ENCODE assay signal across 9 mouse cellular contexts in genomic region chr11:115808696-115809310, GRCm38 (mm10). TPM values are rescaled to one million over a fixed set of nuclear protein-coding genes. Genes with fewer than 3 reads are reported as not detected.
DNase-seq lines count a peak whose midpoint lies in the region; ATAC-seq and TF ChIP-seq lines count a peak whose summit lies in the region.
"Had no signal": no experiment of that assay in that cellular context is flagged by ENCODE, and none has a peak within 500 bp of the region (broad histone marks: within the 10 kb centered on the region; RNA-seq: fewer than 3 reads in every experiment).

No protein-coding gene starts in this region.

- peak overlapping the region; percentile 97 for H3K4me2 ChIP-seq in limb, embryonic 14.5 days (replicated peaks; ENCODE audit: low read depth, low read length, severe bottlenecking)
- H3K4me2 ChIP-seq in neural tube, embryonic 13.5 days: peak overlapping the region; percentile 75

- no peaks in the 10 kb centered on the region for H3K9me3 ChIP-seq in E14TG2a.4 (ENCODE audit: low read length)
- no peaks in the 10 kb centered on the region for H3K9me3 ChIP-seq in limb, embryonic 14.5 days (ENCODE audit: control insufficient read depth, low read length)
- no peaks in the 10 kb centered on the region for H3K9me3 ChIP-seq in neural tube, embryonic 13.5 days

- no peak for ATAC-seq in limb, embryonic 14.5 days (ENCODE audit: low FRiP score, low read depth)
- ATAC-seq in neural tube, embryonic 13.5 days (ENCODE audit: low read depth): peak; percentile 15; the same call in 1 of the 2 replicates

- no peak for TF ChIP-seq CTCF in E14TG2a.4 (conservative IDR thresholded peaks at IDR 0.05; ENCODE audit: low read length)

- H3K27ac ChIP-seq in limb, embryonic 14.5 days (replicated peaks; ENCODE audit: low read depth, low read length): peak overlapping the region; percentile 48
- H3K27ac ChIP-seq in neural tube, embryonic 13.5 days (replicated peaks): peak overlapping the region; percentile 86

- peaks cover 40% of the 10 kb centered on the region for H3K36me3 ChIP-seq in E14TG2a.4 (ENCODE audit: insufficient read depth, low read length)
- H3K36me3 ChIP-seq in limb, embryonic 14.5 days (ENCODE audit: control insufficient read depth, insufficient read depth, low read length): peaks cover 59% of the 10 kb centered on the region
- H3K36me3 ChIP-seq in neural tube, embryonic 13.5 days: peaks cover 39% of the 10 kb centered on the region

- H3K4me1 ChIP-seq in E14TG2a.4 (replicated peaks; ENCODE audit: low read depth, low read length): peaks cover 71% of the 10 kb centered on the region
- H3K4me1 ChIP-seq in limb, embryonic 14.5 days (ENCODE audit: control insufficient read depth, insufficient read depth, low read length): peaks cover 46% of the 10 kb centered on the region
- peaks cover 71% of the 10 kb centered on the region for H3K4me1 ChIP-seq in neural tube, embryonic 13.5 days (replicated peaks)

- peaks cover 20% of the 10 kb centered on the region for H3K27me3 ChIP-seq in E14TG2a.4 (ENCODE audit: insufficient read depth, low read length)
- H3K27me3 ChIP-seq in limb, embryonic 14.5 days (ENCODE audit: control insufficient read depth, insufficient read depth, low read length): no peaks in the 10 kb centered on the region
- H3K27me3 ChIP-seq in neural tube, embryonic 13.5 days: no peaks in the 10 kb centered on the region

- WGBS in limb, embryonic 14.5 days: 22% methylated on average over 10 of the region's 10 CpGs
- 37% methylated on average over 10 of the region's 10 CpGs for WGBS in neural tube, embryonic 13.5 days

- peak; percentile 55 to 70 for DNase-seq in adrenal gland, postnatal 36 days
- DNase-seq in heart, postnatal 14 days: peak; percentile 69 to 75
- peak; percentile 76 for DNase-seq in limb, embryonic 14.5 days (ENCODE audit: low spot score)
- DNase-seq in cerebellum, adult 11 months: no peak
- no peak for DNase-seq in urinary bladder, adult 2 months (ENCODE audit: low spot score)
- no peak for DNase-seq in T-cell, adult 2 months (ENCODE audit: low spot score)

- H3K9ac ChIP-seq in limb, embryonic 14.5 days (ENCODE audit: low read depth, low read length, severe bottlenecking): peak overlapping the region; percentile 36
- H3K9ac ChIP-seq in neural tube, embryonic 13.5 days: peak overlapping the region; percentile 95

- no peak for TF ChIP-seq POLR2A in limb, embryonic 14.5 days (IDR thresholded peaks at IDR 0.05; ENCODE audit: borderline replicate concordance, extremely low read depth, insufficient read depth, insufficient read length)

- intact Hi-C loops in heart, postnatal 14 days (cut with DNase I): no loop called here

- H3K4me3 ChIP-seq in E14TG2a.4 (replicated peaks; ENCODE audit: low read length): peak overlapping the region; percentile 43; the same call in 1 of the 2 replicates
- H3K4me3 ChIP-seq in limb, embryonic 14.5 days (replicated peaks; ENCODE audit: low read length): peak overlapping the region; percentile 14
- peak overlapping the region; percentile 96; the same call in 1 of the 2 replicates for H3K4me3 ChIP-seq in neural tube, embryonic 13.5 days

RNA-seq across cellular contexts. Expression of gene Caskin2, which starts 4.6 kb away (rescaled TPM):
- 10 to 100 TPM; 58.9 to 72.9 TPM for total RNA-seq in adrenal gland, postnatal 36 days (2021)
- 10 to 100 TPM; 54.0 to 54.9 TPM for total RNA-seq in heart, postnatal 14 days (2021)
- polyA plus RNA-seq in limb, embryonic 14.5 days (2012; rRNA removed): 34.6 and 44.7 TPM in 2 replicates
- polyA plus RNA-seq in limb, embryonic 14.5 days (2014; fragmentation: Nextera tagmentation; extraction: Ambion mirVana): 17.3 and 21.2 TPM in 2 replicates
- 13.8 and 15.2 TPM in 2 replicates for polyA plus RNA-seq in neural tube, embryonic 13.5 days (2015; fragmentation: Nextera tagmentation; extraction: Ambion mirVana)
- polyA plus RNA-seq in urinary bladder, adult 2 months (2012; rRNA removed): 20.6 and 25.2 TPM in 2 replicates

RNA-seq across cellular contexts. Expression of gene Tsen54, which starts 5.7 kb away (rescaled TPM):
- 10 to 100 TPM; 17.1 to 21.4 TPM for total RNA-seq in adrenal gland, postnatal 36 days (2021)
- 10 to 100 TPM in 1 of 2 experiments, 1 to 10 TPM in 1; 8.7 to 12.1 TPM for total RNA-seq in heart, postnatal 14 days (2021)
- polyA plus RNA-seq in limb, embryonic 14.5 days (2012; rRNA removed): 32.6 and 40.0 TPM in 2 replicates
- 28.1 and 30.2 TPM in 2 replicates for polyA plus RNA-seq in limb, embryonic 14.5 days (2014; fragmentation: Nextera tagmentation; extraction: Ambion mirVana)
- 22.7 and 23.4 TPM in 2 replicates for polyA plus RNA-seq in neural tube, embryonic 13.5 days (2015; fragmentation: Nextera tagmentation; extraction: Ambion mirVana)
- polyA plus RNA-seq in urinary bladder, adult 2 months (2012; rRNA removed): 18.7 and 21.4 TPM in 2 replicates

RNA-seq across cellular contexts. Expression of gene Llgl2, which starts 15.0 kb away (rescaled TPM):
- 10 to 100 TPM in 1 of 2 experiments, 1 to 10 TPM in 1; 4.9 to 10.9 TPM for total RNA-seq in adrenal gland, postnatal 36 days (2021)
- 10 to 100 TPM; 15.0 to 18.2 TPM for total RNA-seq in heart, postnatal 14 days (2021)
- polyA plus RNA-seq in limb, embryonic 14.5 days (2012; rRNA removed): 11.2 and 12.6 TPM in 2 replicates
- 12.3 and 13.3 TPM in 2 replicates for polyA plus RNA-seq in limb, embryonic 14.5 days (2014; fragmentation: Nextera tagmentation; extraction: Ambion mirVana)
- 1.4 and 1.8 TPM in 2 replicates for polyA plus RNA-seq in neural tube, embryonic 13.5 days (2015; fragmentation: Nextera tagmentation; extraction: Ambion mirVana)
- 42.4 and 54.0 TPM in 2 replicates for polyA plus RNA-seq in urinary bladder, adult 2 months (2012; rRNA removed)

RNA-seq across cellular contexts. Expression of gene Tmem94, which starts 43.6 kb away (rescaled TPM):
- 10 to 100 TPM; 74.6 to 95.5 TPM for total RNA-seq in adrenal gland, postnatal 36 days (2021)
- total RNA-seq in heart, postnatal 14 days (2021): 100 to 1,000 TPM; 103 to 111 TPM
- 46.8 and 68.8 TPM in 2 replicates for polyA plus RNA-seq in limb, embryonic 14.5 days (2012; rRNA removed)
- polyA plus RNA-seq in limb, embryonic 14.5 days (2014; fragmentation: Nextera tagmentation; extraction: Ambion mirVana): 17.9 and 18.8 TPM in 2 replicates
- 25.4 and 25.8 TPM in 2 replicates for polyA plus RNA-seq in neural tube, embryonic 13.5 days (2015; fragmentation: Nextera tagmentation; extraction: Ambion mirVana)
- 20.8 and 25.9 TPM in 2 replicates for polyA plus RNA-seq in urinary bladder, adult 2 months (2012; rRNA removed)

RNA-seq across cellular contexts. Expression of gene Myo15b, which starts 49.4 kb away (rescaled TPM):
- total RNA-seq in adrenal gland, postnatal 36 days (2021): under 1 TPM; 0.20 TPM
- under 1 TPM; 0.07 to 0.14 TPM for total RNA-seq in heart, postnatal 14 days (2021)
- polyA plus RNA-seq in limb, embryonic 14.5 days (2012; rRNA removed): 0.55 and 1.3 TPM in 2 replicates
- polyA plus RNA-seq in limb, embryonic 14.5 days (2014; fragmentation: Nextera tagmentation; extraction: Ambion mirVana): 0.54 and 0.56 TPM in 2 replicates
- 0.10 TPM in 1 of 2 replicates, not detected in the other for polyA plus RNA-seq in neural tube, embryonic 13.5 days (2015; fragmentation: Nextera tagmentation; extraction: Ambion mirVana)
- polyA plus RNA-seq in urinary bladder, adult 2 months (2012; rRNA removed): 0.44 and 0.65 TPM in 2 replicates
- total RNA-seq: neutrophil, adult 5-6 weeks had no signal

Comparison
In these comparisons a context has a peak if more than half of its experiments do, and no peak if none do; other contexts are left out.
1. H3K4me3 ChIP-seq: peak in every context shown above with its lines; median percentile 96 in neural tube, embryonic 13.5 days; 43 in E14TG2a.4; 14 in limb, embryonic 14.5 days.
2. DNase-seq: peak in adrenal gland, postnatal 36 days (2 of 2), heart, postnatal 14 days (2 of 2) and limb, embryonic 14.5 days (single experiment); none in cerebellum, adult 11 months (single experiment), urinary bladder, adult 2 months (single experiment) and T-cell, adult 2 months (single experiment).